Mouse (Mus musculus) forebrain, embryonic 13.5 days (tissue): ENCODE results near the gene Xkr7. TPM values are rescaled to one million over a fixed set of nuclear protein-coding genes. Genes with fewer than 3 reads are reported as not detected.

ENCODE experiments used
- ATAC-seq: fragments of 200-750 bp; cut with Nextera tagmentation; 2 replicates; pipeline ENCODE4 v1.8.0; 2017
- H3K27ac ChIP-seq: fragments of 300-500 bp; sonication (generic); 2 replicates; pipeline ENCODE4 v1.5.1; 2015; ENCODE audit warnings: inconsistent platforms, mild to moderate bottlenecking, moderate library complexity
- H3K27me3 ChIP-seq: fragments of 300-500 bp; sonication (generic); 2 replicates; pipeline ENCODE4 v1.6.1; 2015; ENCODE audit warnings: mild to moderate bottlenecking, inconsistent platforms
- H3K36me3 ChIP-seq: fragments of 300-500 bp; sonication (generic); 2 replicates; pipeline ENCODE4 v1.6.1; 2015; ENCODE audit warnings: mild to moderate bottlenecking, inconsistent platforms; ENCODE audit not compliant: poor library complexity, severe bottlenecking
- H3K4me1 ChIP-seq: fragments of 300-500 bp; sonication (generic); 2 replicates; pipeline ENCODE4 v1.6.1; 2015; ENCODE audit warnings: inconsistent platforms
- H3K4me2 ChIP-seq: fragments of 300-500 bp; sonication (generic); 2 replicates; pipeline ENCODE4 v1.6.1; 2015; ENCODE audit warnings: inconsistent platforms, mild to moderate bottlenecking, moderate library complexity
- H3K4me3 ChIP-seq: fragments of 300-500 bp; sonication (generic); 2 replicates; pipeline ENCODE4 v1.5.1; 2015; ENCODE audit warnings: mild to moderate bottlenecking, inconsistent platforms
- H3K9ac ChIP-seq: fragments of 300-500 bp; sonication (generic); 2 replicates; pipeline ENCODE4 v1.6.1; 2015; ENCODE audit warnings: mild to moderate bottlenecking, inconsistent platforms
- H3K9me3 ChIP-seq: fragments of 300-500 bp; sonication (generic); replicated peaks from 2 replicates; pipeline ENCODE4 v1.6.1; 2016; ENCODE audit warnings: inconsistent platforms
- WGBS: fragments of 180-500 bp; shearing (Covaris S2); methylation state at CpG from one replicate; pipeline ENCODE4 v1.1.7; 2015; 5-methylcytosine and 5-hydroxymethylcytosine counted together
- polyA plus RNA-seq: library from polyadenylated mRNA; unstranded; fragments of >200 nt; fragmentation: Nextera tagmentation; extraction: Ambion mirVana; gene quantifications from 2 replicates; pipeline ENCODE4 v1.2.1, GENCODE M21; 2015

Gene Xkr7
- polyA plus RNA-seq, 1 experiment from 2014 or later, result 1.5 TPM

- ATAC-seq, result no peak
- Histone ChIP-seq H3K4me3 (no peak overlapping the region), H3K36me3 (no peaks in the 10 kb centered on the region), H3K9me3 (no peaks in the 10 kb centered on the region), H3K27ac (no peak overlapping the region), H3K4me1 (peaks cover 38% of the 10 kb centered on the region), H3K9ac (no peak overlapping the region), H3K27me3 (no peaks in the 10 kb centered on the region), H3K4me2 (no peak overlapping the region)
- 60% methylated on average over 3 of the region's 3 CpGs for WGBS
Measured at GRCm38 (mm10) chr2:153043886-153044285, 12.2 kb downstream of the Xkr7 start.

- 33% methylated on average over 8 of the region's 8 CpGs for WGBS
- no peaks in the 10 kb centered on the region for H3K9me3 ChIP-seq
- H3K4me1 ChIP-seq, result peaks cover 52% of the 10 kb centered on the region
- H3K36me3 ChIP-seq, result no peaks in the 10 kb centered on the region
- H3K4me2 ChIP-seq, result no peak overlapping the region; the same call in 1 of the 2 replicates
- no peak overlapping the region for H3K9ac ChIP-seq
- peak overlapping the region; percentile 92 for H3K27ac ChIP-seq
- peak; percentile 65 for ATAC-seq
- H3K27me3 ChIP-seq, result no peaks in the 10 kb centered on the region
- H3K4me3 ChIP-seq, result no peak overlapping the region
Measured at GRCm38 (mm10) chr2:153045884-153046299, 14.2 kb downstream of the Xkr7 start.

GRCm38 (mm10) chr2:153047828-153048465, 16.3 kb downstream of the Xkr7 start:
- no peak overlapping the region for H3K4me2 ChIP-seq
- no peak for ATAC-seq
- no peaks in the 10 kb centered on the region for H3K9me3 ChIP-seq
- 36% methylated on average over 17 of the region's 17 CpGs for WGBS
- no peak overlapping the region for H3K9ac ChIP-seq
- H3K4me3 ChIP-seq, result no peak overlapping the region
- H3K36me3 ChIP-seq, result no peaks in the 10 kb centered on the region
- H3K27ac ChIP-seq, result peak overlapping the region; percentile 92
- peaks cover 49% of the 10 kb centered on the region for H3K4me1 ChIP-seq
- H3K27me3 ChIP-seq, result peaks cover 17% of the 10 kb centered on the region

- 39% methylated on average over 9 of the region's 9 CpGs for WGBS
- ATAC-seq, result peak; percentile 82
- Histone ChIP-seq H3K4me2 (0 out of 2 replicates have a peak overlapping the region, but pooled peaks have one; percentile 8), H3K4me1 (peaks cover 40% of the 10 kb centered on the region), H3K27ac (peak overlapping the region; percentile 92), H3K4me3 (no peak overlapping the region), H3K27me3 (peaks cover 31% of the 10 kb centered on the region), H3K9ac (peak overlapping the region; percentile 38; the same call in 1 of the 2 replicates), H3K9me3 (no peaks in the 10 kb centered on the region), H3K36me3 (peaks cover 7% of the 10 kb centered on the region)
Measured at GRCm38 (mm10) chr2:153049288-153049996, 17.8 kb downstream of the Xkr7 start.

GRCm38 (mm10) chr2:153049997-153050358, 18.3 kb downstream of the Xkr7 start:
- Histone ChIP-seq H3K27me3 (peaks cover 31% of the 10 kb centered on the region), H3K9me3 (no peaks in the 10 kb centered on the region), H3K4me1 (peaks cover 39% of the 10 kb centered on the region), H3K4me2 (no peak overlapping the region), H3K9ac (no peak overlapping the region), H3K36me3 (peaks cover 12% of the 10 kb centered on the region), H3K4me3 (no peak overlapping the region), H3K27ac (peak overlapping the region; percentile 92)
- no peak for ATAC-seq
- 80% methylated on average over 4 of the region's 4 CpGs for WGBS

- Histone ChIP-seq H3K9ac (no peak overlapping the region), H3K4me2 (no peak overlapping the region), H3K27me3 (peaks cover 31% of the 10 kb centered on the region), H3K27ac (no peak overlapping the region), H3K9me3 (no peaks in the 10 kb centered on the region), H3K4me3 (no peak overlapping the region), H3K4me1 (peaks cover 34% of the 10 kb centered on the region), H3K36me3 (peaks cover 12% of the 10 kb centered on the region)
- ATAC-seq, result no peak
- 88% methylated on average over 6 of the region's 6 CpGs for WGBS
Measured at GRCm38 (mm10) chr2:153051095-153051494, 19.4 kb downstream of the Xkr7 start.

GRCm38 (mm10) chr2:153051537-153051936, 19.9 kb downstream of the Xkr7 start:
- WGBS, result 83% methylated on average over 9 of the region's 9 CpGs

GRCm38 (mm10) chr2:153052700-153053351, 21.2 kb downstream of the Xkr7 start:
- Histone ChIP-seq H3K36me3 (peaks cover 12% of the 10 kb centered on the region), H3K4me1 (peaks cover 22% of the 10 kb centered on the region), H3K9ac (no peak overlapping the region), H3K27ac (no peak overlapping the region), H3K4me2 (no peak overlapping the region), H3K9me3 (no peaks in the 10 kb centered on the region), H3K27me3 (peaks cover 31% of the 10 kb centered on the region), H3K4me3 (no peak overlapping the region)
- ATAC-seq, result no peak
- WGBS, result 7% methylated on average over 30 of the region's 30 CpGs

More at GRCm38 (mm10) chr2:153051537-153051936, 19.9 kb downstream of the Xkr7 start:
- H3K4me3 ChIP-seq, result no peak overlapping the region
- peaks cover 30% of the 10 kb centered on the region for H3K4me1 ChIP-seq
- no peak overlapping the region for H3K9ac ChIP-seq
- H3K9me3 ChIP-seq, result no peaks in the 10 kb centered on the region
- peaks cover 31% of the 10 kb centered on the region for H3K27me3 ChIP-seq
- H3K27ac ChIP-seq, result no peak overlapping the region
- no peak overlapping the region for H3K4me2 ChIP-seq
- peaks cover 12% of the 10 kb centered on the region for H3K36me3 ChIP-seq
- ATAC-seq, result no peak

- Histone ChIP-seq H3K4me1 (peaks cover 18% of the 10 kb centered on the region), H3K9me3 (no peaks in the 10 kb centered on the region), H3K9ac (no peak overlapping the region), H3K36me3 (peaks cover 12% of the 10 kb centered on the region), H3K27me3 (peaks cover 31% of the 10 kb centered on the region), H3K27ac (no peak overlapping the region), H3K4me2 (no peak overlapping the region), H3K4me3 (no peak overlapping the region)
- WGBS, result 92% methylated on average over 8 of the region's 8 CpGs
- no peak for ATAC-seq
Measured at GRCm38 (mm10) chr2:153053896-153054295, 22.2 kb downstream of the Xkr7 start.

- WGBS, result 63% methylated on average over 6 of the region's 6 CpGs
Measured at GRCm38 (mm10) chr2:153055270-153055920, 23.7 kb downstream of the Xkr7 start.

GRCm38 (mm10) chr2:153058365-153058764, 26.7 kb downstream of the Xkr7 start:
- no peak overlapping the region for H3K4me3 ChIP-seq
- ATAC-seq, result no peak
- H3K27me3 ChIP-seq, result peaks cover 9% of the 10 kb centered on the region
- H3K4me1 ChIP-seq, result peaks cover under 1% of the 10 kb centered on the region; the same call in 1 of the 2 replicates
- no peak overlapping the region for H3K4me2 ChIP-seq
- no peak overlapping the region for H3K27ac ChIP-seq
- 79% methylated on average over 4 of the region's 4 CpGs for WGBS
- peaks cover 12% of the 10 kb centered on the region for H3K36me3 ChIP-seq
- H3K9ac ChIP-seq, result no peak overlapping the region
- H3K9me3 ChIP-seq, result no peaks in the 10 kb centered on the region

More at GRCm38 (mm10) chr2:153055270-153055920, 23.7 kb downstream of the Xkr7 start:
- Histone ChIP-seq H3K4me1 (peaks cover 4% of the 10 kb centered on the region; the same call in 1 of the 2 replicates), H3K4me2 (no peak overlapping the region), H3K9me3 (no peaks in the 10 kb centered on the region), H3K27ac (no peak overlapping the region), H3K4me3 (no peak overlapping the region), H3K9ac (no peak overlapping the region), H3K36me3 (peaks cover 12% of the 10 kb centered on the region), H3K27me3 (peaks cover 31% of the 10 kb centered on the region)
- no peak for ATAC-seq

GRCm38 (mm10) chr2:153060216-153060615, 28.6 kb downstream of the Xkr7 start:
- Histone ChIP-seq H3K36me3 (no peaks in the 10 kb centered on the region), H3K27me3 (no peaks in the 10 kb centered on the region), H3K4me2 (no peak overlapping the region), H3K4me3 (no peak overlapping the region), H3K27ac (no peak overlapping the region), H3K4me1 (peaks cover 7% of the 10 kb centered on the region; the same call in 1 of the 2 replicates), H3K9ac (no peak overlapping the region), H3K9me3 (no peaks in the 10 kb centered on the region)
- no peak for ATAC-seq
- WGBS, result 89% methylated on average over 7 of the region's 7 CpGs
